Mouse (Mus musculus) neural tube, embryonic 14.5 days (tissue): ENCODE data around the gene Iqcf3. TPM values are rescaled to one million over a fixed set of nuclear protein-coding genes. Genes with fewer than 3 reads are reported as not detected.

ENCODE experiments used
- ATAC-seq: fragments of 200-750 bp; cut with Nextera tagmentation; 2 replicates; pipeline ENCODE4 v1.8.0; 2017; ENCODE audit warnings: low read depth, mild to moderate bottlenecking, moderate TSS enrichment, moderate library complexity
- H3K27ac ChIP-seq: fragments of 300-500 bp; sonication (generic); 2 replicates; pipeline ENCODE4 v1.5.1; 2014; ENCODE audit warnings: low read depth, mild to moderate bottlenecking, control low read depth, low read length, moderate library complexity, mixed read lengths
- H3K27me3 ChIP-seq: fragments of 300-500 bp; sonication (generic); 2 replicates; pipeline ENCODE4 v1.6.1; 2014; ENCODE audit warnings: low read length; ENCODE audit not compliant: control insufficient read depth, insufficient read depth
- H3K36me3 ChIP-seq: fragments of 300-500 bp; sonication (generic); 2 replicates; pipeline ENCODE4 v1.6.1; 2014; ENCODE audit warnings: low read length, mixed read lengths; ENCODE audit not compliant: control insufficient read depth, insufficient read depth
- H3K4me1 ChIP-seq: fragments of 300-500 bp; sonication (generic); 2 replicates; pipeline ENCODE4 v1.6.1; 2014; ENCODE audit warnings: low read length; ENCODE audit not compliant: control insufficient read depth, insufficient read depth
- H3K4me2 ChIP-seq: fragments of 300-500 bp; sonication (generic); 2 replicates; pipeline ENCODE4 v1.6.1; 2014; ENCODE audit warnings: mild to moderate bottlenecking, low read depth, low read length, control low read depth
- H3K4me3 ChIP-seq: fragments of 300-500 bp; sonication (generic); 2 replicates; pipeline ENCODE4 v1.5.1; 2014; ENCODE audit warnings: low read depth, low read length, control low read depth, mixed read lengths
- H3K9ac ChIP-seq: fragments of 300-500 bp; sonication (generic); replicated peaks from 2 replicates; pipeline ENCODE4 v1.6.1; 2014; ENCODE audit warnings: low read depth, mild to moderate bottlenecking, control low read depth, low read length, mixed read lengths
- H3K9me3 ChIP-seq: fragments of 300-500 bp; sonication (generic); 2 replicates; pipeline ENCODE4 v1.6.1; 2016; ENCODE audit warnings: low read length; ENCODE audit not compliant: control insufficient read depth
- WGBS: fragments of 180-500 bp; shearing (Covaris S2); extraction: QIAGEN DNeasy Blood & Tissue Kit; methylation state at CpG from one replicate; pipeline ENCODE4 v1.1.7; 2014; 5-methylcytosine and 5-hydroxymethylcytosine counted together
- polyA plus RNA-seq: library from polyadenylated mRNA; unstranded; fragments of >200 nt; fragmentation: Nextera tagmentation; extraction: Ambion mirVana; gene quantifications from 2 replicates; pipeline ENCODE4 v1.2.1, GENCODE M21; 2014

Gene Iqcf3
- polyA plus RNA-seq, 1 experiment from 2014 or later, result not detected

- Histone ChIP-seq H3K4me3 (peak overlapping the region; percentile 23), H3K27me3 (no peaks in the 10 kb centered on the region), H3K9ac (peak overlapping the region; percentile 92), H3K36me3 (peaks cover 14% of the 10 kb centered on the region), H3K4me1 (peaks cover 45% of the 10 kb centered on the region), H3K4me2 (peak overlapping the region; percentile 91), H3K27ac (peak overlapping the region; percentile 7), H3K9me3 (no peaks in the 10 kb centered on the region)
- 26% methylated on average over 15 of the region's 15 CpGs for WGBS
- ATAC-seq, result no peak
These were observed 104.9 kb downstream of the Iqcf3 start for GRCm38 (mm10) chr9:106456325-106457162.

- 2% methylated on average over 17 of the region's 17 CpGs for WGBS
- H3K9ac ChIP-seq, result peak overlapping the region; percentile 92
- H3K27me3 ChIP-seq, result no peaks in the 10 kb centered on the region
- H3K4me3 ChIP-seq, result peak overlapping the region; percentile 66
- H3K4me1 ChIP-seq, result peaks cover 48% of the 10 kb centered on the region
- ATAC-seq, result peak; percentile 28
- H3K4me2 ChIP-seq, result peak overlapping the region; percentile 91
- H3K27ac ChIP-seq, result peak overlapping the region; percentile 92
- no peaks in the 10 kb centered on the region for H3K9me3 ChIP-seq
- H3K36me3 ChIP-seq, result peaks cover 6% of the 10 kb centered on the region; the same call in 1 of the 2 replicates
These were observed 106.3 kb downstream of the Iqcf3 start for GRCm38 (mm10) chr9:106454888-106455681.

GRCm38 (mm10) chr9:106454071-106454761, 107.2 kb downstream of the Iqcf3 start:
- Histone ChIP-seq H3K27me3 (no peaks in the 10 kb centered on the region), H3K9ac (peak overlapping the region; percentile 92), H3K36me3 (0 out of 2 replicates have a peak, but pooled peaks cover 3% of the 10 kb centered on the region), H3K4me2 (peak overlapping the region; percentile 91), H3K9me3 (no peaks in the 10 kb centered on the region), H3K4me3 (peak overlapping the region; percentile 66), H3K4me1 (peaks cover 42% of the 10 kb centered on the region), H3K27ac (peak overlapping the region; percentile 92)
- peak; percentile 10; the same call in 1 of the 2 replicates for ATAC-seq
- 1% methylated on average over 20 of the region's 20 CpGs for WGBS

GRCm38 (mm10) chr9:106453271-106454070, 108.0 kb downstream of the Iqcf3 start, which contains the start of gene Pcbp4:
Gene Pcbp4 (plus strand): TSS chr9:106453291.
- H3K4me3 ChIP-seq, result peak within 1 kb of the TSS; percentile 66
- peaks cover 47% of the 10 kb centered on the region for H3K4me1 ChIP-seq
- peak within 1 kb of the TSS; percentile 92 for H3K9ac ChIP-seq
- no peaks in the 10 kb centered on the region for H3K27me3 ChIP-seq
- ATAC-seq, result peak; percentile 63
- 0 out of 2 replicates have a peak, but pooled peaks cover 2% of the 10 kb centered on the region for H3K36me3 ChIP-seq
- WGBS, result under 1% methylated on average over 49 of the region's 74 CpGs
- H3K4me2 ChIP-seq, result peak within 1 kb of the TSS; percentile 91
- H3K27ac ChIP-seq, result peak within 1 kb of the TSS; percentile 92
- H3K9me3 ChIP-seq, result no peaks in the 10 kb centered on the region

Other genes with a start within 250 kb of the Iqcf3 start
- gene Dusp7, start 193.0 kb downstream of the Iqcf3 start, polyA plus RNA-seq, result 18.7 and 19.3 TPM in 2 replicates
- 719 and 757 TPM in 2 replicates for gene Rpl29, start 132.2 kb downstream of the Iqcf3 start, polyA plus RNA-seq
- 20.3 and 22.5 TPM in 2 replicates for gene Acy1, start 123.3 kb downstream of the Iqcf3 start, polyA plus RNA-seq
- gene Abhd14b, start 114.2 kb downstream of the Iqcf3 start, polyA plus RNA-seq, result 8.6 TPM in 2 replicates
- 59.5 and 66.9 TPM in 2 replicates for gene Abhd14a, start 114.0 kb downstream of the Iqcf3 start, polyA plus RNA-seq
- gene Pcbp4, start 108.3 kb downstream of the Iqcf3 start, polyA plus RNA-seq, result 166 and 182 TPM in 2 replicates
- gene Gpr62, start 95.7 kb downstream of the Iqcf3 start, polyA plus RNA-seq, result 1.5 and 1.7 TPM in 2 replicates
- gene Rrp9, start 85.7 kb downstream of the Iqcf3 start, polyA plus RNA-seq, result 36.1 and 36.2 TPM in 2 replicates
- gene Parp3, start 84.7 kb downstream of the Iqcf3 start, polyA plus RNA-seq, result 0.17 and 0.36 TPM in 2 replicates
- not detected in 2 replicates for gene Iqcf1, start 61.7 kb downstream of the Iqcf3 start, polyA plus RNA-seq
- not detected in 2 replicates for gene Iqcf5, start 47.1 kb downstream of the Iqcf3 start, polyA plus RNA-seq
- gene Iqcf4, start 9.4 kb upstream of the Iqcf3 start, polyA plus RNA-seq, result not detected in 2 replicates
- not detected in 2 replicates for gene Iqcf6, start 65.0 kb upstream of the Iqcf3 start, polyA plus RNA-seq
- 4.9 and 7.5 TPM in 2 replicates for gene Grm2, start 94.5 kb upstream of the Iqcf3 start, polyA plus RNA-seq
- gene Tex264, start 124.3 kb upstream of the Iqcf3 start, polyA plus RNA-seq, result 62.2 and 67.2 TPM in 2 replicates
- gene Rad54l2, start 227.6 kb upstream of the Iqcf3 start, polyA plus RNA-seq, result 5.7 and 6.4 TPM in 2 replicates